Mouse (Mus musculus) heart, embryonic 12.5 days (tissue): ENCODE results near the gene Rhbdl1. TPM values are rescaled to one million over a fixed set of nuclear protein-coding genes. Genes with fewer than 3 reads are reported as not detected.
A peak's percentile ranks its signal among the peaks of the same experiment; 100 is the strongest.

Experiments
- ATAC-seq: fragments of 200-750 bp; cut with Nextera tagmentation; 2 replicates; pipeline ENCODE4 v1.8.0; 2017; ENCODE audit warnings: moderate TSS enrichment, moderate library complexity; ENCODE audit not compliant: insufficient number of reproducible peaks, low FRiP score
- H3K27ac ChIP-seq: fragments of 300-500 bp; sonication (generic); 2 replicates; pipeline ENCODE4 v1.5.1; 2016; ENCODE audit warnings: mild to moderate bottlenecking, moderate library complexity; ENCODE audit not compliant: poor library complexity, severe bottlenecking
- H3K27me3 ChIP-seq: fragments of 300-500 bp; sonication (generic); replicated peaks from 2 replicates; pipeline ENCODE4 v1.6.1; 2016; ENCODE audit warnings: mild to moderate bottlenecking, moderate library complexity
- H3K36me3 ChIP-seq: fragments of 300-500 bp; sonication (generic); 2 replicates; pipeline ENCODE4 v1.6.1; 2016; ENCODE audit warnings: mild to moderate bottlenecking, moderate library complexity
- H3K4me1 ChIP-seq: fragments of 300-500 bp; sonication (generic); replicated peaks from 2 replicates; pipeline ENCODE4 v1.6.1; 2016; ENCODE audit warnings: mild to moderate bottlenecking
- H3K4me2 ChIP-seq: fragments of 300-500 bp; sonication (generic); 2 replicates; pipeline ENCODE4 v1.6.1; 2016; ENCODE audit warnings: mild to moderate bottlenecking, moderate library complexity
- H3K4me3 ChIP-seq: fragments of 300-500 bp; sonication (generic); 2 replicates; pipeline ENCODE4 v1.5.1; 2016; ENCODE audit warnings: mild to moderate bottlenecking
- H3K9ac ChIP-seq: fragments of 300-500 bp; sonication (generic); 2 replicates; pipeline ENCODE4 v1.6.1; 2016; ENCODE audit warnings: mild to moderate bottlenecking, moderate library complexity
- H3K9me3 ChIP-seq: fragments of 300-500 bp; sonication (generic); replicated peaks from 2 replicates; pipeline ENCODE4 v1.6.1; 2016; ENCODE audit warnings: mild to moderate bottlenecking, moderate library complexity
- WGBS: fragments of 180-500 bp; shearing (Covaris S2); methylation state at CpG from one replicate; pipeline ENCODE4 v1.1.7; 2016; 5-methylcytosine and 5-hydroxymethylcytosine counted together
- polyA plus RNA-seq: library from polyadenylated mRNA; unstranded; fragments of >200 nt; fragmentation: Nextera tagmentation; extraction: Ambion mirVana; gene quantifications from 2 replicates; pipeline ENCODE4 v1.2.1, GENCODE M21; 2016

Gene Rhbdl1
- polyA plus RNA-seq, 1 experiment from 2014 or later, result 1.6 TPM

DNA sequence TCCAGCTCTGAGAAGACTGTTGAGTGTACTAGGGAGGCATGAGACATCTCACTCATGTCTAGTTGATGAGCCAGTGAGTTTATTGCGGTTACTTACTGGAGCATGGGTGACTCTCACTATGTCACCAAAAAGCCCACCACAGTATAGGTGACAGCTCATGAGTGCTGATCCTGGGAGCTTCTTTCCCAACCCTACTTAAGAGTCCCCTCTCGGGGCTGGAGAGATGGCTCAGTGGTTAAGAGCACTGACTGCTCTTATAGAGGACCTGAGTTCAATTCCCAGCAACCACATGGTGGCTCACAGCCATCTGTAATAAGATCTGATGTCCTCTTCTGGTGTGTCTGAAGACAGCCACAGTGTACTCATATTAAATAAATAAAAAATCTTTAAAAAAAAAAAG lies 32.9 kb upstream of the Rhbdl1 start:
- ATAC-seq, result no peak
- H3K9ac ChIP-seq, result no peak overlapping the region

GRCm38 (mm10) chr17:25869498-25869897 lies 32.4 kb upstream of the Rhbdl1 start:
- no peak overlapping the region for H3K9ac ChIP-seq
- ATAC-seq, result no peak
- H3K27ac ChIP-seq, result no peak overlapping the region
- H3K27me3 ChIP-seq, result no peaks in the 10 kb centered on the region
- peaks cover 19% of the 10 kb centered on the region for H3K36me3 ChIP-seq
- 90% methylated on average over 8 of the region's 8 CpGs for WGBS
- H3K4me1 ChIP-seq, result peaks cover 39% of the 10 kb centered on the region
- H3K9me3 ChIP-seq, result no peaks in the 10 kb centered on the region
- H3K4me2 ChIP-seq, result no peak overlapping the region
- H3K4me3 ChIP-seq, result no peak overlapping the region

More for the DNA sequence above, 32.9 kb upstream of the Rhbdl1 start:
- Histone ChIP-seq H3K9me3 (no peaks in the 10 kb centered on the region), H3K4me2 (no peak overlapping the region), H3K27ac (no peak overlapping the region), H3K36me3 (peaks cover 15% of the 10 kb centered on the region), H3K27me3 (no peaks in the 10 kb centered on the region), H3K4me3 (no peak overlapping the region), H3K4me1 (peaks cover 39% of the 10 kb centered on the region)
- WGBS, result 82% methylated on average over 2 of the region's 2 CpGs

- H3K9me3 ChIP-seq, result no peaks in the 10 kb centered on the region
- H3K4me2 ChIP-seq, result peak within 1 kb of the TSS; percentile 89
- H3K4me3 ChIP-seq, result peak within 1 kb of the TSS; percentile 78
- peaks cover 31% of the 10 kb centered on the region for H3K4me1 ChIP-seq
- under 1% methylated on average over 24 of the region's 24 CpGs for WGBS
- ATAC-seq, result peak; percentile 81
- H3K9ac ChIP-seq, result peak within 1 kb of the TSS; percentile 93
- no peaks in the 10 kb centered on the region for H3K27me3 ChIP-seq
- peaks cover 27% of the 10 kb centered on the region for H3K36me3 ChIP-seq
- H3K27ac ChIP-seq, result peak within 1 kb of the TSS; percentile 94
These were observed 31.6 kb upstream of the Rhbdl1 start, which contains the start of gene Mcrip2 for GRCm38 (mm10) chr17:25868601-25869191. TSS of gene Mcrip2 (minus strand) at chr17:25868764.

GRCm38 (mm10) chr17:25867836-25868600 lies 30.9 kb upstream of the Rhbdl1 start:
- peak; percentile 68 for ATAC-seq
- Histone ChIP-seq H3K4me2 (peak overlapping the region; percentile 89), H3K9me3 (no peaks in the 10 kb centered on the region), H3K4me3 (peak overlapping the region; percentile 78), H3K36me3 (peaks cover 29% of the 10 kb centered on the region), H3K27me3 (no peaks in the 10 kb centered on the region), H3K4me1 (peaks cover 31% of the 10 kb centered on the region), H3K9ac (peak overlapping the region; percentile 93), H3K27ac (peak overlapping the region; percentile 94)
- under 1% methylated on average over 42 of the region's 42 CpGs for WGBS

DNA sequence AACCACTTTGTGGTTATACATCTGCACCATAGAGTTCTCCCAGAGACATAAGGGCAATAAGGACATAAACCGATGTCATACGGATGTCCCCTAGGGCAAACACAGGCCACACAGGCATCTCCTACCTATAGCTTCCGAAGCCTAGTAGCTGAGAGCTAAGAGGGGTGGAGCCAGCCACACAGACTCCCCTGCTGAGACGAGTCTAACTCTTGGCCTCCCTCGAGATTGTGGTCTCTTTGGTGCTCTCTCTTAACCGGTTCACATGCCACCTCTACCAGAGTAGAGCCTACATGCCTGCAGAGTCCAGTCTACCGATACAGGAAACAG lies 30.4 kb upstream of the Rhbdl1 start:
- peak; percentile 24; the same call in 1 of the 2 replicates for ATAC-seq
- peaks cover 31% of the 10 kb centered on the region for H3K4me1 ChIP-seq
- H3K9me3 ChIP-seq, result no peaks in the 10 kb centered on the region
- peak overlapping the region; percentile 93 for H3K9ac ChIP-seq
- no peaks in the 10 kb centered on the region for H3K27me3 ChIP-seq
- peak overlapping the region; percentile 94 for H3K27ac ChIP-seq
- peaks cover 29% of the 10 kb centered on the region for H3K36me3 ChIP-seq
- peak overlapping the region; percentile 89 for H3K4me2 ChIP-seq
- WGBS, result 14% methylated on average over 7 of the region's 7 CpGs
- H3K4me3 ChIP-seq, result peak overlapping the region; percentile 78

- no peaks in the 10 kb centered on the region for H3K27me3 ChIP-seq
- H3K36me3 ChIP-seq, result peaks cover 29% of the 10 kb centered on the region
- 92% methylated on average over 3 of the region's 3 CpGs for WGBS
- no peaks in the 10 kb centered on the region for H3K9me3 ChIP-seq
- no peak for ATAC-seq
- peaks cover 41% of the 10 kb centered on the region for H3K4me1 ChIP-seq
- H3K27ac ChIP-seq, result no peak overlapping the region
- H3K9ac ChIP-seq, result 0 out of 2 replicates have a peak overlapping the region, but pooled peaks have one; percentile 35
- peak overlapping the region; percentile 89 for H3K4me2 ChIP-seq
- no peak overlapping the region for H3K4me3 ChIP-seq
These were observed 29.1 kb upstream of the Rhbdl1 start for GRCm38 (mm10) chr17:25866172-25866571.

DNA sequence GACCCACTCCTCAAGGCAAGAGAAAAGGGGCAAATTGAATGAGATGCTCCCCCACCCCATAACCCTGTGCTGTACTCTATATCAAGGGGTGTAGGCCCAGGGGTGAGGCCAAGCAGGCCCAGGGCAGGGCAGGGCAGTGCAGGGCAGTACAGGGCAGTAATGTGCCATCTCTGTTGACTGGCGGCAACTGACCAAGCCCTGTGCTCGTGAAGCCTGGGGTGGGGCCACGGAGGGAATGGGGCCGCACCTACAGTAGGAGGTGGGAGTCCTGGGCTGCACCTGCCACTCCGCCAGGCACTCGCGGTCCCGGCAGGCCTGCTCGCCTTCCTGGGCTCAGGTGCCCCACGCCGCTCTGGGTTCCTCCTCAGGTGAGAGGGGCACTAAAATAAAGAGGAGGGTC lies 28.2 kb upstream of the Rhbdl1 start:
- no peak for ATAC-seq
- Histone ChIP-seq H3K9ac (peak overlapping the region; percentile 35; the same call in 1 of the 2 replicates), H3K4me3 (no peak overlapping the region), H3K4me2 (no peak overlapping the region), H3K27me3 (no peaks in the 10 kb centered on the region), H3K27ac (no peak overlapping the region), H3K4me1 (peaks cover 49% of the 10 kb centered on the region), H3K9me3 (no peaks in the 10 kb centered on the region), H3K36me3 (peaks cover 29% of the 10 kb centered on the region)
- WGBS, result 85% methylated on average over 11 of the region's 11 CpGs

DNA sequence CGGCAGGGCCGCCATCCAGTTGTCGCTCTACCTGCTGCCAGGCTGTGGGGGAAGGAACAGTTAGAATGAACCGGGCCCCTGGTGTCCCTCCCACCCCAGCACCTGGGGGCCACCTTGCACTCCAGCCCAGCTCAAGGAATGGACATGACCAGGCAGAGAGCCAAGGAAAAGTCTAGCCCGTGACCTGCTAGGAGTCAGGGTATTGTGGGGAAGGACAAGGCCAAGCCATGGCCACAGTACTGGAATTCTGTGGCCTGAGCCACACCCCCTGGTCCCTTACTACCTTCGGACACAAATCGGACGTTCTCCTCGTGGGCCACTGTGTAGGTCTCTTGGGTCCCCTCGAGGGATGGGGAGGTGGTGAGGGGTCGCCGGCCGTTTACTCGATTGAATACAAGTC lies 27.2 kb upstream of the Rhbdl1 start:
- Histone ChIP-seq H3K9me3 (no peaks in the 10 kb centered on the region), H3K4me3 (no peak overlapping the region), H3K9ac (no peak overlapping the region), H3K4me2 (no peak overlapping the region), H3K36me3 (peaks cover 29% of the 10 kb centered on the region), H3K4me1 (peaks cover 51% of the 10 kb centered on the region), H3K27ac (no peak overlapping the region), H3K27me3 (no peaks in the 10 kb centered on the region)
- ATAC-seq, result no peak
- WGBS, result 92% methylated on average over 14 of the region's 14 CpGs

DNA sequence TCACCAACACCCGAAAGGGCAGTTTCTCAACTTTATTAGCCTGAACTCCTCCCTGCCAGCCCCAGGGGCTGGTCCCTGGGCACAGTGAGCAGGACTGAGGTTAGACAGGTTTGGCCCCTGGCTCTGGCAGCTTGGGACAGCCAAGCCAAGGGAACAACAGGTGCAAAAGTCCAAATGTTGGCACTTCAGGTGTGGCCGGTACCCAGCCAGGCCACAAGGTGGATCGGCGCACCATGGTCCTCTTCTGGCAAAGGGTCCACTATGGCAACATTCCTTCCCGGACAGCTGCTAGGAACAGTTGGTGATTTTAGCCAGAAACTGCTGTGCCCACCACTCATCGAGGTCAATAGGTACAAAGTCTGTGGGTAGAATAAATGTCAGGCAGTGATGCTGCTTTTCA lies 26.6 kb upstream of the Rhbdl1 start:
- H3K4me1 ChIP-seq, result peaks cover 46% of the 10 kb centered on the region

DNA sequence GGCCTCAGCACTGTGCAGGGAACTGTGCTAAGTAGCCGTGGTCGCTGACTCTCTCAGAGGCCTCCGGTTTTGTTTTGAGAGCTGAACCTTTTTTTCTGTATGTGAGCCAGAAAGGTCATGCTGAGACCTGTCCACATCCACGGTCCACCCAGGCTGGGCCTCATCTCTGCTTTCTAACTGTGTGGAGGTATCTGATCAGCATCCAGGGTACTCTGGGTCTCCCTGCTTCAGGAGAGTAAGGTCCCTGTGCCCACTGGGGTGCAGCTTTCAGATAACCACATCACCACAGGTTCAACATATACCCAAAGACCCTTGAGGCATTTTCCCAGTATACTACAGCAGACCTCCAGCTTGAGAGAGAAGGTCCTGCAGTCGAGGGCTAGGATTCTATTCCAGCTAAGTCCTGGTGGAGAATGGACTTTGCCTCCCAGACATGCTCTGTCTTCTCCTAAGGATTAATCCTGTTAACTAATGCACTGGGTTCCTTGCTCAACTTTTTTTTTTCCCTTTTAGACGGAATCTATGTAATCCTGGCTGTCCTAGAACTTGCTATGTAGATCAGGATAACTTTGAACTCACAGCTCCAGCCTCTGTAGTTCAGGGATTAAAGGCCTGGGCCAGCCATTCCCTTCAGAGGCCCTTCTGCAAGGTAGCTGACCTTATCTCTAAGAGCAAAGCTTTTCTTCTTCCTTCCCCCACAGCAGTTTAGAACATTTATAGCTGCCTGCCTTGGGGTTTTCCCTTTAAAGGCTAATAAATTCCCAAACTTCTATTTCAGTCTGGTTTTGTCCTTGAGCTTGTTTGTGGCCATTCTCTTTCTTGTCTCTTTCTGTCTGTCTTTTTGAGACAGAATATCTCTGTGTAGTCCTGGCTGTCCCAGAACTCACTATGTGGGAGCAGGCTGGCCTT lies 24.9 kb upstream of the Rhbdl1 start:
- H3K4me2 ChIP-seq, result peak overlapping the region; percentile 94
- peak overlapping the region; percentile 84 for H3K4me3 ChIP-seq
- H3K4me1 ChIP-seq, result peaks cover 36% of the 10 kb centered on the region
- H3K27me3 ChIP-seq, result no peaks in the 10 kb centered on the region
- H3K9me3 ChIP-seq, result no peaks in the 10 kb centered on the region
- 14% methylated on average over 6 of the region's 6 CpGs for WGBS
- ATAC-seq, result peak; percentile 16; the same call in 1 of the 2 replicates
- peaks cover 29% of the 10 kb centered on the region for H3K36me3 ChIP-seq
- H3K27ac ChIP-seq, result peak overlapping the region; percentile 75
- peak overlapping the region; percentile 89 for H3K9ac ChIP-seq

More for the DNA sequence above, 26.6 kb upstream of the Rhbdl1 start:
- H3K27ac ChIP-seq, result no peak overlapping the region
- no peak overlapping the region for H3K9ac ChIP-seq
- 86% methylated on average over 6 of the region's 6 CpGs for WGBS
- no peaks in the 10 kb centered on the region for H3K9me3 ChIP-seq
- H3K36me3 ChIP-seq, result peaks cover 29% of the 10 kb centered on the region
- H3K4me2 ChIP-seq, result no peak overlapping the region
- H3K4me3 ChIP-seq, result no peak overlapping the region
- ATAC-seq, result no peak
- H3K27me3 ChIP-seq, result no peaks in the 10 kb centered on the region
